In the genomic region with DNA sequence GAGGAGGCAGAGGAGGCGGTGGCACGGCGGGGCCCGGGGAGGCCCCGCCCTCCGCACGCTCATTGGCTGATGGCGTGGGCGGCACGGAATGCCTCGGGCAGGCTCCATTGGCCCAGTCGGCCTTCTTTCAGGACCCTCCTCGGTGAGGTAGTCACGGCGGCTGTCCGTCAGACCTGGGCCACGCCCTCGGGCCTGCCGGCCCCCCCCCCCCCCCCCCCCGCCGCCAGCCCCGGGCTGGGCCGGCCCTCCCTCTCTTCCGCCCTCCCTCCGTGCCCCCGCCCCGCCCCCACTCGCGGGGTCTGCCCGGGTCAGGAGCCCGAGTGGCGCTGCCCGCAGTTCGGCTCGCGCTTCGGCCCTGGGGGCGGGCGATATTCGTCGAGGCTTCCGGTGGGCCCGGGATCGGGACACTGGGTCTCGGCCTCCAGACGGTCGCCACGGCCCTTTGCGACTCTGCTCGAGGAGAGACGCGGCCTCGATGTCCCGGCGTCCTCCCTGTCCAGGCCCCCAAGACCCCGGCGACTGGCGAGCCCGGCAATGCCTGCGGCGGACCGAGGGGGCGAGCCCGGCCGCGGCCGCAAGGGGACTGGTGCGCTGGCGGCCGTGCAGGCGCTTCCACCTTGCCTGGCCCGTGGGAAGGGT, we compare ENCODE assay signal across 8 mouse cellular contexts. TPM values are rescaled to one million over a fixed set of nuclear protein-coding genes. Genes with fewer than 3 reads are reported as not detected.
A peak's percentile ranks its signal among the peaks of the same experiment; 100 is the strongest.
DNase-seq lines count a peak whose midpoint lies in the region; ATAC-seq lines count a peak whose summit lies in the region.

A gene (minus strand): TSS at position 16 of the 639 bp plus-strand sequence.

- peak; percentile 84 for ATAC-seq in inflammation-experienced regulatory T-cells, adult 6 months
- peak; percentile 87 for ATAC-seq in megakaryocyte progenitor cell, adult 5-6 weeks (replicated peaks; ENCODE audit: poor library complexity)

- intact Hi-C loops in left cerebral cortex, postnatal 10 days (cut with DNase I), result loop anchor here (10.0 kb wide), 1 partner anchor 73 kb away; a partner anchor contains a TSS

- DNase-seq in adipocyte (ENCODE audit: low spot score), result peak; percentile 68
- DNase-seq in embryo, embryonic 10 days (ENCODE audit: low spot score), result peak; percentile 80
- DNase-seq in gastrocnemius, postnatal 10 days, result peak; percentile 87
- DNase-seq in left cerebral cortex, postnatal 10 days (ENCODE audit: extremely low spot score in 1 of 2, low spot score in 2 of 2), result peak; percentile 87 to 95
- peak; percentile 95 to 97 for DNase-seq in right cerebral cortex, postnatal 10 days (ENCODE audit: low spot score in 2 of 2)
- peak; percentile 81 for DNase-seq in urinary bladder, postnatal 25 days (ENCODE audit: low spot score)

RNA-seq across cellular contexts. Expression of the gene that starts here (rescaled TPM):
- total RNA-seq in gastrocnemius, postnatal 10 days (2021), result 10 to 100 TPM; 18.9 to 24.3 TPM
- 10 to 100 TPM; 47.0 to 64.4 (median 50.1) TPM for polyA plus RNA-seq in inflammation-experienced regulatory T-cells, adult 6 months (2017; shearing (Covaris generic))
- total RNA-seq in left cerebral cortex, postnatal 10 days (2021), result 10 to 100 TPM; 27.0 to 27.2 TPM
- 22.1 and 27.1 TPM in 2 replicates for total RNA-seq in megakaryocyte progenitor cell, adult 5-6 weeks (2015)
- 14.5 and 19.8 TPM in 2 replicates for total RNA-seq in megakaryocyte progenitor cell, adult 5-6 weeks (2017)

Comparison
In these comparisons a context has a peak if more than half of its experiments do, and no peak if none do; other contexts are left out.
1. Peak in every context shown above with its lines: DNase-seq and ATAC-seq.